Mouse (Mus musculus) c-Kit-positive CD71-positive TER-119-negative erythroid progenitor cells, embryonic 14.5 days (primary cell): ENCODE data around the gene Fmnl3.
"Not testable (repeated sequence)": the region's sequence is repeated elsewhere in the genome, so short reads cannot be mapped to it uniquely, and the experiment has no call there.

Source experiments
- DNase-seq: peaks from one replicate; pipeline ENCODE4 v3.0.0-alpha.2; 2013; ENCODE audit warnings: low read depth

Gene Fmnl3

GRCm38 (mm10) chr15:99387976-99388375 is 17.7 kb upstream of the Fmnl3 start:
- DNase-seq, result no peak

GRCm38 (mm10) chr15:99386796-99387195 is 16.5 kb upstream of the Fmnl3 start:
- no peak for DNase-seq

GRCm38 (mm10) chr15:99386110-99386509 is 15.8 kb upstream of the Fmnl3 start:
- DNase-seq, result not testable (repeated sequence)

- DNase-seq, result no peak
Measured at GRCm38 (mm10) chr15:99384071-99384470, 13.8 kb upstream of the Fmnl3 start.

- DNase-seq, result no peak
Measured at GRCm38 (mm10) chr15:99382893-99383292, 12.6 kb upstream of the Fmnl3 start.

GRCm38 (mm10) chr15:99376240-99376639 is 6.0 kb upstream of the Fmnl3 start:
- no peak for DNase-seq

- no peak for DNase-seq
Measured at GRCm38 (mm10) chr15:99375581-99375980, 5.3 kb upstream of the Fmnl3 start.

- no peak for DNase-seq
Measured at GRCm38 (mm10) chr15:99375036-99375435, 4.8 kb upstream of the Fmnl3 start.

GRCm38 (mm10) chr15:99372761-99373160 is 2.5 kb upstream of the Fmnl3 start:
- DNase-seq, result no peak

- DNase-seq, result no peak
Measured at GRCm38 (mm10) chr15:99371526-99372340, 1.5 kb upstream of the Fmnl3 start.

GRCm38 (mm10) chr15:99369391-99370171 is 701 bp downstream of the Fmnl3 start:
- no peak for DNase-seq

- DNase-seq, result no peak
Measured at GRCm38 (mm10) chr15:99368583-99369266, 1.6 kb downstream of the Fmnl3 start.

GRCm38 (mm10) chr15:99364921-99365320 is 5.4 kb downstream of the Fmnl3 start:
- DNase-seq, result no peak

- DNase-seq, result no peak
Measured at GRCm38 (mm10) chr15:99364022-99364530, 6.2 kb downstream of the Fmnl3 start.

GRCm38 (mm10) chr15:99358952-99359351 is 11.3 kb downstream of the Fmnl3 start:
- DNase-seq, result no peak

GRCm38 (mm10) chr15:99356462-99356861 is 13.8 kb downstream of the Fmnl3 start:
- DNase-seq, result no peak

GRCm38 (mm10) chr15:99355660-99356059 is 14.6 kb downstream of the Fmnl3 start:
- DNase-seq, result no peak

GRCm38 (mm10) chr15:99352306-99352705 is 18.0 kb downstream of the Fmnl3 start:
- DNase-seq, result no peak

- no peak for DNase-seq
Measured at GRCm38 (mm10) chr15:99351610-99352009, 18.7 kb downstream of the Fmnl3 start.

GRCm38 (mm10) chr15:99344961-99345360 is 25.3 kb downstream of the Fmnl3 start:
- no peak for DNase-seq

GRCm38 (mm10) chr15:99344148-99344870 is 26.0 kb downstream of the Fmnl3 start:
- DNase-seq, result no peak
